Mouse (Mus musculus): ENCODE measurements at regions not wholly inside any gene's neighbourhood (a gene's known extent, or its start where the extent isn't known, plus 50 kb on each side); places are given as distances from the start of the nearest gene placed in this dataset.

- no peak overlapping the region for H3K4me3 ChIP-seq
- no peaks in the 10 kb centered on the region for H3K27me3 ChIP-seq
- no peak overlapping the region for H3K27ac ChIP-seq (replicated peaks)
- no peaks in the 10 kb centered on the region for H3K9me3 ChIP-seq
- no peak for ATAC-seq (ENCODE audit: low read depth)
- WGBS, result 86% methylated on average over 1 of the region's 1 CpGs
- H3K4me1 ChIP-seq (replicated peaks), result no peaks in the 10 kb centered on the region
- no peak overlapping the region for H3K9ac ChIP-seq
- H3K36me3 ChIP-seq, result no peaks in the 10 kb centered on the region
- H3K4me2 ChIP-seq, result no peak overlapping the region
These were observed 271.3 kb upstream of the Mad2l1 start for GRCm38 (mm10) chr6:66263918-66264317.

DNA sequence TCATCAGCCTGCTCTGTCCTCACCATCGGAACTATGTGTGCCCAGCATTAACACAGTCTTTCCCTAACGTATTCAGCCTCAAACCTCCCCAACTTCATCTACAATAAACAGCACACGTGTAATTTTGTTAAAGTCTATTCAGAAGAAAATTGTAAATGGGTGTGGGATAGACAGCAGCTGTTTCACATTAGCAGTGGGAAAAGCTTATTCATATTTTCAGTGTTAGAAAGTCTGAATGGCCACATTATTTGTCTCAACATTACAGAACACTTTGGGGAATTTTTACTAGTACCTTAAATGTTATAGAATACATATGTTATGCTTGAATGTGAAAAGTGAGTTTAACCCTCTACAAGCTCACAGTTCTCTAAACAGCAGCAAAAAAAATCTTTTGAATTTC, 266.8 kb upstream of the Mad2l1 start:
- Histone ChIP-seq H3K4me1 (replicated peaks) (no peaks in the 10 kb centered on the region), H3K36me3 (no peaks in the 10 kb centered on the region), H3K9ac (no peak overlapping the region), H3K27me3 (no peaks in the 10 kb centered on the region), H3K4me2 (no peak overlapping the region), H3K9me3 (no peaks in the 10 kb centered on the region), H3K27ac (replicated peaks) (no peak overlapping the region), H3K4me3 (no peak overlapping the region)
- ATAC-seq (ENCODE audit: low read depth), result no peak
- WGBS, result 61% methylated on average over 3 of the region's 3 CpGs

DNA sequence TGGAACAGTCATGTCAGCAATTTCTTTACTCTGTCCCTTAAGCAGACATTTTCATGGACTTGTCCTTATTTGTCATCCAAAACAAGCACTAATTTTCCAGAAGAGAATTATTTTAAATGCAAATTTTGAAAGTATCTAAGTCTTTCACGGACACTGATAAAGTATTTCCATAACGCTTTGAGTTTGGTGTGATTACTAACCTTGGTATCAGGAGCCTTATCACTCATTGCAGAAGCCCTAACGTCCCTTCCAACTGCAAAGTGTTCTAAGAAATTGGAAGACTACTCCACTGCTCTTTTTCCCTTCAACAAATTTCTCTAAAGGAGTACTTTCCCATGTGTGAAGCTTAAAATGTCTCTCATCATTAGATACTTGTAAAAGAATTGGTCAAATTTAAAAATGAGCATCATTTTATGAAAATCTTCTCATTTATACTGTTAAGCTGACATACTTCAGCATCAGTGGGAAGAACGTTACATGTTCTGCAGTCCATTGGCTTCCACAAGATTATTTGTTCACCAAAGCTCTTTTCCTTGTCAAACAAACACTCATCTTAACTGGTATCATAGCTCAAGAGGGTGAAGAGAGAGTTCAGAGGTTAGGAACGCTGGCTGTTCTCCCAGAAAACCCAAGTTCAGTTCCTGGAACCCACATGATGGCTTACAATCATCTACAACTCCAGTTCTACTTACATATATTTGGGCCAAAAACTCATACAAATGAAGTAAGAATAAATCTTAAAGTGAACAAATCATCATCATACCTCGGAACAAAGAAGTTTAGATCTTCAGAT, 263.6 kb upstream of the Mad2l1 start:
- Histone ChIP-seq H3K9ac (no peak overlapping the region), H3K4me3 (no peak overlapping the region), H3K27ac (replicated peaks) (no peak overlapping the region), H3K36me3 (no peaks in the 10 kb centered on the region), H3K27me3 (no peaks in the 10 kb centered on the region), H3K9me3 (no peaks in the 10 kb centered on the region), H3K4me2 (no peak overlapping the region), H3K4me1 (replicated peaks) (no peaks in the 10 kb centered on the region)
- ATAC-seq (ENCODE audit: low read depth), result no peak
- 90% methylated on average over 6 of the region's 6 CpGs for WGBS

GRCm38 (mm10) chr6:66272216-66272615, 263.0 kb upstream of the Mad2l1 start:
- H3K27ac ChIP-seq (replicated peaks), result no peak overlapping the region
- no peak for ATAC-seq (ENCODE audit: low read depth)
- H3K36me3 ChIP-seq, result no peaks in the 10 kb centered on the region
- H3K9ac ChIP-seq, result no peak overlapping the region
- WGBS, result 87% methylated on average over 2 of the region's 2 CpGs
- H3K4me2 ChIP-seq, result no peak overlapping the region
- no peaks in the 10 kb centered on the region for H3K4me1 ChIP-seq (replicated peaks)
- H3K9me3 ChIP-seq, result no peaks in the 10 kb centered on the region
- no peak overlapping the region for H3K4me3 ChIP-seq
- no peaks in the 10 kb centered on the region for H3K27me3 ChIP-seq

- Histone ChIP-seq H3K27ac (replicated peaks) (no peak overlapping the region), H3K27me3 (no peaks in the 10 kb centered on the region), H3K4me1 (replicated peaks) (no peaks in the 10 kb centered on the region), H3K36me3 (no peaks in the 10 kb centered on the region), H3K4me3 (no peak overlapping the region), H3K9ac (no peak overlapping the region), H3K9me3 (peaks cover 5% of the 10 kb centered on the region; the same call in 1 of the 2 replicates), H3K4me2 (no peak overlapping the region)
- no peak for ATAC-seq (ENCODE audit: low read depth)
- WGBS, result 92% methylated on average over 4 of the region's 4 CpGs
These were observed 260.5 kb upstream of the Mad2l1 start for GRCm38 (mm10) chr6:66274737-66275136.

- peaks cover 5% of the 10 kb centered on the region; the same call in 1 of the 2 replicates for H3K9me3 ChIP-seq
- no peaks in the 10 kb centered on the region for H3K4me1 ChIP-seq (replicated peaks)
- 89% methylated on average over 8 of the region's 8 CpGs for WGBS
- no peak overlapping the region for H3K4me3 ChIP-seq
- no peak overlapping the region for H3K27ac ChIP-seq (replicated peaks)
- H3K27me3 ChIP-seq, result no peaks in the 10 kb centered on the region
- no peak overlapping the region for H3K4me2 ChIP-seq
- H3K36me3 ChIP-seq, result no peaks in the 10 kb centered on the region
- no peak for ATAC-seq (ENCODE audit: low read depth)
- no peak overlapping the region for H3K9ac ChIP-seq
These were observed 254.5 kb upstream of the Mad2l1 start for GRCm38 (mm10) chr6:66280701-66281100.

GRCm38 (mm10) chr6:66282566-66283115, 252.5 kb upstream of the Mad2l1 start:
- Histone ChIP-seq H3K4me2 (no peak overlapping the region), H3K36me3 (no peaks in the 10 kb centered on the region), H3K4me3 (no peak overlapping the region), H3K27ac (replicated peaks) (no peak overlapping the region), H3K4me1 (replicated peaks) (no peaks in the 10 kb centered on the region), H3K9me3 (peaks cover 5% of the 10 kb centered on the region; the same call in 1 of the 2 replicates), H3K27me3 (no peaks in the 10 kb centered on the region), H3K9ac (no peak overlapping the region)
- no peak for ATAC-seq (ENCODE audit: low read depth)
- 71% methylated on average over 6 of the region's 6 CpGs for WGBS

- H3K9me3 ChIP-seq, result 0 out of 2 replicates have a peak, but pooled peaks cover under 1% of the 10 kb centered on the region
- H3K9ac ChIP-seq, result no peak overlapping the region
- H3K27ac ChIP-seq (replicated peaks), result no peak overlapping the region
- H3K27me3 ChIP-seq, result no peaks in the 10 kb centered on the region
- H3K36me3 ChIP-seq, result no peaks in the 10 kb centered on the region
- 94% methylated on average over 4 of the region's 4 CpGs for WGBS
- H3K4me2 ChIP-seq, result no peak overlapping the region
- no peak overlapping the region for H3K4me3 ChIP-seq
- no peaks in the 10 kb centered on the region for H3K4me1 ChIP-seq (replicated peaks)
- no peak for ATAC-seq (ENCODE audit: low read depth)
These were observed 251.7 kb upstream of the Mad2l1 start for GRCm38 (mm10) chr6:66283521-66283920.

DNA sequence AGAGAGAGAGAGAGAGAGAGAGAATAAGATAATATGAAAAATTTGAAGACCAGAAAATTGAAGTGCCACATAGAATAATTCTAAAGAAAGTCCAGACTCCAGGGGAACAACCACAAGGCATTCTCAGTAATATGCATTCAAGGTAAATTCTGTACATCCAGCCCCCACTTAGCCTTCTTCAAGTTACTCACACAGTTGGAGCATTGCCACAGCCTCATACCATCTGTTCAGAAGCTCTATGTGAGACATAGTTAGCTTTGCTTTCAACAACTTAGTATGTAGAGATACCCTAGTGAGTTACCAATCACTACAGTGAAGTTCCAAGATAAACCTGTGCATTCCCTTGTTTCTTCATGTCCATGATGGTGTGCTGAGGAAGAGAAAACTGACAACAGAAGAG, 247.6 kb upstream of the Mad2l1 start:
- ATAC-seq (ENCODE audit: low read depth), result no peak
- no peak overlapping the region for H3K4me2 ChIP-seq
- H3K4me1 ChIP-seq (replicated peaks), result no peaks in the 10 kb centered on the region
- no peak overlapping the region for H3K27ac ChIP-seq (replicated peaks)
- H3K36me3 ChIP-seq, result no peaks in the 10 kb centered on the region
- no peaks in the 10 kb centered on the region for H3K27me3 ChIP-seq
- no peak overlapping the region for H3K9ac ChIP-seq
- no peak overlapping the region for H3K4me3 ChIP-seq
- no peaks in the 10 kb centered on the region for H3K9me3 ChIP-seq

- Histone ChIP-seq H3K36me3 (no peaks in the 10 kb centered on the region), H3K4me3 (no peak overlapping the region), H3K27ac (replicated peaks) (no peak overlapping the region), H3K27me3 (no peaks in the 10 kb centered on the region), H3K9me3 (no peaks in the 10 kb centered on the region), H3K4me2 (no peak overlapping the region), H3K4me1 (replicated peaks) (no peaks in the 10 kb centered on the region), H3K9ac (no peak overlapping the region)
- no peak for ATAC-seq (ENCODE audit: low read depth)
- 83% methylated on average over 3 of the region's 3 CpGs for WGBS
These were observed 246.0 kb upstream of the Mad2l1 start for GRCm38 (mm10) chr6:66289196-66289595.

GRCm38 (mm10) chr6:66291576-66291975, 243.6 kb upstream of the Mad2l1 start:
- Histone ChIP-seq H3K36me3 (no peaks in the 10 kb centered on the region), H3K4me1 (replicated peaks) (no peaks in the 10 kb centered on the region), H3K27me3 (no peaks in the 10 kb centered on the region), H3K4me3 (no peak overlapping the region), H3K27ac (replicated peaks) (no peak overlapping the region), H3K9me3 (no peaks in the 10 kb centered on the region), H3K9ac (no peak overlapping the region), H3K4me2 (no peak overlapping the region)
- no peak for ATAC-seq (ENCODE audit: low read depth)
- 75% methylated on average over 2 of the region's 2 CpGs for WGBS

DNA sequence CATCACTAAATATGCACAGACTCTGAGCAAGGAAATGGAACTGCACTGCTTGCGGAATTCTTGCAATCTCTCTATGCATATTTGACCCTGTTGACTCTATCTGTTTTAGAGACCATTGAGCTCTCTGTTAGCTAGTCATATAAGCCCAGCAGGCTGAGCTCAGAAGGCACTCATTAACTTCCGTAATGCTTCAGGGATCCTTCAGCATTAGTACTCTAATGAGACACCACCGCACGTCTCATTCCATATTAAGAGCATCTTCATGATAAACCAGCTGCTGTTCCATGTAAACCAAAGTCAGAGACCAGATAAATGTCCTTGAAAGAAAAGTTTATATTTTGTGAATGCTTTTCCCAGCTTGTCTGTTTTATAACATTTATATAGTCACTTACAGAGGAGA, 237.1 kb upstream of the Mad2l1 start:
- no peak overlapping the region for H3K4me3 ChIP-seq
- H3K27ac ChIP-seq (replicated peaks), result no peak overlapping the region
- no peak for ATAC-seq (ENCODE audit: low read depth)
- no peaks in the 10 kb centered on the region for H3K36me3 ChIP-seq
- H3K9me3 ChIP-seq, result no peaks in the 10 kb centered on the region
- no peaks in the 10 kb centered on the region for H3K4me1 ChIP-seq (replicated peaks)
- no peaks in the 10 kb centered on the region for H3K27me3 ChIP-seq
- 73% methylated on average over 4 of the region's 4 CpGs for WGBS
- no peak overlapping the region for H3K9ac ChIP-seq
- no peak overlapping the region for H3K4me2 ChIP-seq

- Histone ChIP-seq H3K9ac (no peak overlapping the region), H3K4me1 (replicated peaks) (no peaks in the 10 kb centered on the region), H3K27me3 (no peaks in the 10 kb centered on the region), H3K4me3 (no peak overlapping the region), H3K27ac (replicated peaks) (no peak overlapping the region), H3K36me3 (no peaks in the 10 kb centered on the region), H3K9me3 (no peaks in the 10 kb centered on the region), H3K4me2 (no peak overlapping the region)
- no peak for ATAC-seq (ENCODE audit: low read depth)
These were observed 235.0 kb upstream of the Mad2l1 start for GRCm38 (mm10) chr6:66300189-66300588.
